Mouse (Mus musculus) hematopoietic stem cell, adult 5-6 weeks (primary cell): ENCODE measurements around the gene Mettl25. TPM values are rescaled to one million over a fixed set of nuclear protein-coding genes. Genes with fewer than 3 reads are reported as not detected.
A peak's percentile ranks its signal among the peaks of the same experiment; 100 is the strongest.

ENCODE experiments used
- ATAC-seq, 2 experiments: fragments of 125-278 bp in 1 of 2; replicated peaks in 1 of 2; 2 replicates each; pipeline ENCODE4 v1.8.0; 2016 to 2017; ENCODE audit warnings: inconsistent platforms in 2 of 2, mild to moderate bottlenecking in 2 of 2, moderate number of reproducible peaks in 2 of 2, low read depth in 1 of 2, moderate TSS enrichment in 1 of 2; ENCODE audit not compliant: low FRiP score in 2 of 2, poor library complexity in 2 of 2, severe bottlenecking in 2 of 2, insufficient read depth in 1 of 2, low TSS enrichment in 1 of 2
- total RNA-seq: library from RNA; stranded (forward); fragments of 172-1452, 232-1000 nt; gene quantifications from 2 replicates; pipeline ENCODE4 v1.2.3, GENCODE M21; 2017

The Mettl25 gene
- 14.3 and 37.8 TPM in 2 replicates for total RNA-seq

DNA sequence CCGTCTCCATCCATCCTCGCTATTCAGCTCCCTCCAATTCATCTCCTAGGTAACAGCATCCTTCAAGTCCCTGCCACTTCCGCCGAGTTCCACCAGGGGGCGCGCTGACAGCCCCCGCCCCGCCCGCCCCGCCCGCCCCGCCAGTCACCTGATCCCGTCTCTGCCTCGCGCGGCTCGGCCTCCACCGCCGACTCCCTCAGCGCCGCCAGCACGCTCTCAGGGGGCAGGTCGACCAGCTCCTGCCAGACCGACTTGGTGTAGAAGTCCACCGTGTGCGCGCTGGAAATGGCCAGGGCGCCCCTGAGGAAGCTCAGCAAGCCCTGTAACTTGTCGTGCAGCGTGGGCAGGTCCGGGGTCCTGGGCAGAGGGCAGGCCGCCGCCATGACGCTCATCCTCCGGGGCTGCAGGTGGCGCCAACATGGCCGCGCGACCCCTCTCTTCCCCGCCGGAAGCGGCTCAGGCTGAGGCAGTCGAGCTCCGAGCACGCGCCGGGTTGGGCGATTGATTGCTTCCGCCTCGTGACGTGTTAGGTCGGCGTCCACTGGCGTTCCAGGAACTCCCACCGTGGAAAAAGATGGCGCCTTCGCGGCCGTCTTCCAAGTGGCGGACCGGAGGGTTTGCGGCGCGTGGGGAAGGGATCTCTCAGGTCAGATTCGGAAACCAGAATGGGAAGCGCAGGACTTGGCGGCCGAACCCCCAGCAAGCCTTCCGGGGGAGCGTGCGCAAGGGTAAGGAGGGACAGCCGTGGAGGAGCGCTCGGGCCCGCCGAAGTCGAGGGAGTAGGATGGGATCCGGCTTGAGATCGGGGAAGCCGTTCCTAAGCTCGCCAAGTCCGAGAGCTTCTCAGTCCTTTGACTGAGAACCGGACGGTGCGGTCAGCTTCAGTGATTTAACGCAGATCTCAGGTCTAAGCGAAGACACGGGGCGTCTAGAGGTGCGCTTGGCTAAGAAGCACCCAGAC lies at the start of gene Mettl25, which contains the start of gene Ccdc59:
TSS of gene Mettl25 (minus strand) at position 453 of the 961 bp plus-strand sequence.
TSS of gene Ccdc59 (plus strand) at position 140 of the 961 bp plus-strand sequence.
- ATAC-seq: peak; percentile 94 to 96

DNA sequence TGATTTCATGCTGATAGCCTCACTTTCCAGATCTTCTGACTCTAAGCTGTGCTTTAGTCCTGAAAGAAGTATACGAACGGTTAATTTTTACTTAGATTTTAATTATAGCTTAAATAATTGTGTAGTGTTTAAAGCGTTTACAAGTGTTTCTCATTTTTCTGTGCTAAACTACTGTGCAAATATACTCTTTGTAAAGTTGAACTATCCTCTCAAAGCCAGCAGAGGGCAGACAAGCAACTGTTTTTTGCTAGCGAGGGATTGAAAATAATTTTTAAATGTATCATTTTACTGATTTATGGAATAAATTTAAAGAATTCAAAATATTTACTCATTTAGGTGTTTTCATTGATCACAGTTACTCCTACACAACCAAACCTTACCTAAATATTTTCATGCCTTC lies 26.1 kb upstream of the Mettl25 start:
- no peak for ATAC-seq

DNA sequence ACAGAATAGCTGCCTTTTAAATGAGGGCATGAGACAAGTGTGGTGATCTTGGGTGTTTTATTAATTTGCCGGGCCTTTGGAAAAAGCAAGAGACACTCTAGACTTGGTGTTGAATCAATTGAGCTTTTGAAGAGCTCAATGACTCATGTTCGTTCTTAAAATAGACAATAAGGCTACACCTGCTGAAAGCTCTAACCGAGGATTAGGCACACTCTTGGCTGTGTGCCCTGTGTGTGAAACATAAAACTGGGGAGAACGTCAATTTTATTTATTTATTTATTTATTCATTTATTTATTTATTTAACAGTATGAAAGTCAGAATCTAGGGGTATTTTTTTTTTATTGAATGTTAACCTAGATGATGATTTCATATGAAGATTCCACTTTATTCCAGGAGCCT lies 10.0 kb upstream of the Mettl25 start:
- no peak for ATAC-seq

GRCm38 (mm10) chr10:105850286-105850685 lies 9.1 kb upstream of the Mettl25 start:
- ATAC-seq: no peak

GRCm38 (mm10) chr10:105842574-105842973 lies 1.4 kb upstream of the Mettl25 start:
- ATAC-seq: no peak

GRCm38 (mm10) chr10:105834627-105835228 lies 6.5 kb downstream of the Mettl25 start:
- ATAC-seq: peak; percentile 68 to 75; a peak in 3 of 4 replicates

DNA sequence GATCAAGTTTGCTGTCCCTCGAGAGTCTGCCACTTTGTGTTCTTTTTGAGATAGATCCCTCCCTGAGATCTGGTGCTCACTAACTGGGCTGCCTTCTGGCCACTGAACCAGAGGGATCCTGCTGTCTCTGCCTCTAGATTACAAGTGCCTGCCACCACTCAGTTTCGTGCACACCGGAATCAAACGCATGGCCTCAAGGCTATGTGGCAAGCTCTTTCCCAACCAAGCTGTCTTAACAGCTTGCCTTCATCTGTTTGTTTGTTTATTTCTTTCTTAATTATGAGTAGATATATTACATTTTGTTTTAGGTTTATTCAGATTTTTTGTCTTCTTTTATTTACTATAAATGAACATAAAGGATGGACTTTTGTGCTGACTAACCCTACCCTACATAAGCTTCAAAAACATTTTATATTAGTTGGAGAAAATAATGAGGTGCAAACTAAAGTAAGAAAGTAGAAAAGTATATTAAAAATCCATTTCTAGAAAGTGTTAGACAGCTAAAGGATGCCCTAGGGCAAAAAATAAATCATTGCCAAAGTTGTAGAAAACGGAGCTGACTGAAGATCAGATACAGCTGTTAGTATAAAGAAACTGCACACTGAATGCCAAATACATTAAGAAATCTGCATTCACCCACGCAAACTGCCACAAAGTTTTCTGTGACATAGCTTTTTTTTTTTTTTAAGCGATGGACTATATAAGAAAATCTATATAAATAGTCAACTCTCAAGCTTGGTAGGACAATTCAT lies 34.7 kb downstream of the Mettl25 start:
- ATAC-seq: no peak

DNA sequence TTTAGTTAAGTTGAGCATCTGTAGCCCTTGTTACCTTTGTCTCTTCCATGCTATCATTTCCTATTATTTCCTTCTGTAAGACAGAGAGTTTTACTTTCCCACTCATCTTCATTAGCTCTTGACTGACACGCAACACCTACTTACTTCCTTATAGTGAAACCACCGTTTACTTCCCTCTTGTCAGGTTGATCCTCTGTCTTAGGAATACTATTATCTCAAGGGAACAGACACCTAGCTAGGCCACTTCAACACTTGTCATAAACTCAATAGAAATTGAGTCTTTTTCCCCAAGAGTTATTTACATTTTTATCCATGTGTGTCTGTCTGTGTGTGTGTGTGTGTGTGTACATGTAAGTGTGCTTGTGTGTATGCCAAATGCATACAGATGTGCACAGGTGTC lies 37.7 kb downstream of the Mettl25 start:
- ATAC-seq: no peak

GRCm38 (mm10) chr10:105802132-105802531 lies 39.0 kb downstream of the Mettl25 start:
- ATAC-seq: no peak

GRCm38 (mm10) chr10:105801147-105801546 lies 40.0 kb downstream of the Mettl25 start:
- ATAC-seq: no peak

GRCm38 (mm10) chr10:105797250-105797924 lies 43.8 kb downstream of the Mettl25 start:
- no peak for ATAC-seq

- ATAC-seq: no peak
Observed at GRCm38 (mm10) chr10:105793776-105794552, 47.2 kb downstream of the Mettl25 start.

GRCm38 (mm10) chr10:105788744-105789486 lies 52.3 kb downstream of the Mettl25 start:
- no peak for ATAC-seq

GRCm38 (mm10) chr10:105783766-105784165 lies 57.4 kb downstream of the Mettl25 start:
- no peak for ATAC-seq

DNA sequence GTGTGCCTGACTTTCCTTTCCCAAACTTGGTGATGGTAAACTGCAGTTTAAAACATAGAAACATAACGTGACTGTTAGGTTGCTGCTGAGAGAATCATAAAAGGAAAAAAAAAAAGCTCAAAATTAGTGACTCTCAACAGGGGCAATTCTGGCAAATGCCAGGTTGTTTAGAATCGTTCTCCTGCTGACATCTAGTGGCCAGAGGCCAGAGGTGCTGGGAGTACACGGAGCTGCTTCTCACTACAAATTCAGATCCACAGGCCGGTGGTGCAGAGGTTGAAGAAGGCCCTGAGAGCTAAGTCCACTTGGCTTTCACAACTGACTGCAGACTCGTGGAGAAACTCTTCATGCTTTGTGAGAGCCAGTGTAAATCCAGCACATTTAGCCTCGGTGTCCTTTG lies 66.8 kb downstream of the Mettl25 start:
- peak; percentile 96 for ATAC-seq

DNA sequence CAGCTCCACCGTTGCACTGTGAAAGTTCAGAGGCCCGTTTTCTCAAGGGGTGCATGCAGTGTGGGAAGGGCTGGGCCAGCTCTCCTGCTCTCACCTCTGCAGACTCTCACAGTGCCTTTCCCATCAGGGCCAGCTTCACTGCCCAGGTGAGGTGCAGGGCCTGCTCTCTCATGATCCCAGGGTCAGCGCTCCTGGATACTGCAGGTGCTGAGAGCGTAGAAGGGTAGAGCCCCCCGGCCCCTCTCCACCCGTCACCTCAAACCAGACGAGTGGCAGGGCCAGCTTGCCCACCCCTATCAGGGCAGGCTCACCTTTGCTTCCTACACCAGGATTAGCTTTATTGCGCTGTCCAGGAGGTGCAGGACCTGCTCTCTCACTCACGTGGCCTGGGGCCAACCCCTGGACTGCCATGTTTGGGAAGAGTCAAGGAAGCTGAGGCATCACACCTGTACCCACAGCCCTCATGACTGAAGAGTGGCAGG lies 68.3 kb downstream of the Mettl25 start:
- no peak for ATAC-seq
